Mouse (Mus musculus) midbrain, embryonic 12.5 days (tissue): ENCODE data around the gene Cdhr2. TPM values are rescaled to one million over a fixed set of nuclear protein-coding genes. Genes with fewer than 3 reads are reported as not detected.
A peak's percentile ranks its signal among the peaks of the same experiment; 100 is the strongest.

Experiments used
- ATAC-seq: fragments of 200-750 bp; cut with Nextera tagmentation; 2 replicates; pipeline ENCODE4 v1.8.0; 2017; ENCODE audit warnings: low read depth, moderate TSS enrichment, moderate library complexity; ENCODE audit not compliant: low FRiP score
- H3K27ac ChIP-seq: fragments of 300-500 bp; sonication (generic); replicated peaks from 2 replicates; pipeline ENCODE4 v1.5.1; 2016; ENCODE audit warnings: mild to moderate bottlenecking
- H3K27me3 ChIP-seq: fragments of 300-500 bp; sonication (generic); 2 replicates; pipeline ENCODE4 v1.6.1; 2016; ENCODE audit warnings: mild to moderate bottlenecking
- H3K36me3 ChIP-seq: fragments of 300-500 bp; sonication (generic); 2 replicates; pipeline ENCODE4 v1.6.1; 2016
- H3K4me1 ChIP-seq: fragments of 300-500 bp; sonication (generic); 2 replicates; pipeline ENCODE4 v1.6.1; 2016
- H3K4me2 ChIP-seq: fragments of 300-500 bp; sonication (generic); replicated peaks from 2 replicates; pipeline ENCODE4 v1.6.1; 2016; ENCODE audit warnings: mild to moderate bottlenecking, moderate library complexity
- H3K4me3 ChIP-seq: fragments of 300-500 bp; sonication (generic); 2 replicates; pipeline ENCODE4 v1.5.1; 2016; ENCODE audit warnings: mild to moderate bottlenecking
- H3K9ac ChIP-seq: fragments of 300-500 bp; sonication (generic); replicated peaks from 2 replicates; pipeline ENCODE4 v1.6.1; 2016; ENCODE audit warnings: mild to moderate bottlenecking, moderate library complexity
- H3K9me3 ChIP-seq: fragments of 300-500 bp; sonication (generic); 2 replicates; pipeline ENCODE4 v1.6.1; 2016; ENCODE audit warnings: mild to moderate bottlenecking
- WGBS: fragments of 180-500 bp; shearing (Covaris S2); methylation state at CpG from one replicate; pipeline ENCODE4 v1.1.7; 2016; 5-methylcytosine and 5-hydroxymethylcytosine counted together
- polyA plus RNA-seq: library from polyadenylated mRNA; unstranded; fragments of >200 nt; fragmentation: Nextera tagmentation; extraction: Ambion mirVana; gene quantifications from 2 replicates; pipeline ENCODE4 v1.2.1, GENCODE M21; 2016

Cdhr2 gene
- polyA plus RNA-seq, 1 experiment from 2014 or later: 0.04 TPM

- peaks cover 30% of the 10 kb centered on the region for H3K4me1 ChIP-seq
- 76% methylated on average over 3 of the region's 3 CpGs for WGBS
- no peak overlapping the region for H3K4me3 ChIP-seq
- no peaks in the 10 kb centered on the region for H3K27me3 ChIP-seq
- H3K9me3 ChIP-seq: no peaks in the 10 kb centered on the region
- H3K36me3 ChIP-seq: peaks cover 48% of the 10 kb centered on the region
- no peak overlapping the region for H3K27ac ChIP-seq
- H3K4me2 ChIP-seq: peak overlapping the region; percentile 90
- ATAC-seq: no peak
- peak overlapping the region; percentile 97; the same call in 1 of the 2 replicates for H3K9ac ChIP-seq
These were observed 16.9 kb upstream of the Cdhr2 start for GRCm38 (mm10) chr13:54684140-54684896.

DNA sequence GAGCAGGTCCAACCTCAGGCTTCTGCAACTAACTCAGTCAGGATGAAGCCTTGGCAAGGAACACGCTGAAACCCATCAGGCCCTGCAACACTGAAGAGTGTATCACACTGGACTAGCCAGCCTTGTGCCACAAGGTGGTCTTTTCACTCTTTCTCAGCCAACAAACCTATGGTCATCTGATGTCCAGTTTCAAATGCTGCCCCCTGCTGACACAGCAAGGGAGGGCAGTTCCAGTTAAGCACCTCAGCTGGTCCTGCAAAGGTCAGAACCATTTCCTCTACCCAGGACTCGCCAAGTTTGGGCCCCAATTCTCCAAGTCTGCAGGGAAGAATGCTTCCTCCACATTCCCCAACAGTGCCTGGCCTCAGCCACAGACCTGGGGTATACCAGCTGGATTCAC, 16.1 kb upstream of the Cdhr2 start:
- Histone ChIP-seq H3K4me2 (peak overlapping the region; percentile 90), H3K36me3 (peaks cover 42% of the 10 kb centered on the region), H3K9ac (peak overlapping the region; percentile 97), H3K4me3 (peak overlapping the region; percentile 84), H3K4me1 (peaks cover 30% of the 10 kb centered on the region), H3K27me3 (no peaks in the 10 kb centered on the region), H3K9me3 (no peaks in the 10 kb centered on the region), H3K27ac (no peak overlapping the region)
- ATAC-seq: no peak
- WGBS: 43% methylated on average over 2 of the region's 2 CpGs

- peak overlapping the region; percentile 97 for H3K27ac ChIP-seq
- no peak for ATAC-seq
- H3K36me3 ChIP-seq: peaks cover 30% of the 10 kb centered on the region
- no peaks in the 10 kb centered on the region for H3K9me3 ChIP-seq
- no peaks in the 10 kb centered on the region for H3K27me3 ChIP-seq
- WGBS: 7% methylated on average over 19 of the region's 19 CpGs
- H3K4me3 ChIP-seq: peak overlapping the region; percentile 84
- peak overlapping the region; percentile 90 for H3K4me2 ChIP-seq
- H3K9ac ChIP-seq: peak overlapping the region; percentile 97
- peaks cover 41% of the 10 kb centered on the region for H3K4me1 ChIP-seq
These were observed 14.9 kb upstream of the Cdhr2 start for GRCm38 (mm10) chr13:54686139-54687053.

GRCm38 (mm10) chr13:54687096-54687495, 14.2 kb upstream of the Cdhr2 start:
- peak overlapping the region; percentile 90 for H3K4me2 ChIP-seq
- ATAC-seq: peak; percentile 67
- peaks cover 48% of the 10 kb centered on the region for H3K4me1 ChIP-seq
- H3K9ac ChIP-seq: peak overlapping the region; percentile 97
- H3K9me3 ChIP-seq: no peaks in the 10 kb centered on the region
- WGBS: under 1% methylated on average over 35 of the region's 35 CpGs
- H3K4me3 ChIP-seq: peak overlapping the region; percentile 84
- peaks cover 23% of the 10 kb centered on the region for H3K36me3 ChIP-seq
- H3K27ac ChIP-seq: peak overlapping the region; percentile 97
- H3K27me3 ChIP-seq: no peaks in the 10 kb centered on the region

DNA sequence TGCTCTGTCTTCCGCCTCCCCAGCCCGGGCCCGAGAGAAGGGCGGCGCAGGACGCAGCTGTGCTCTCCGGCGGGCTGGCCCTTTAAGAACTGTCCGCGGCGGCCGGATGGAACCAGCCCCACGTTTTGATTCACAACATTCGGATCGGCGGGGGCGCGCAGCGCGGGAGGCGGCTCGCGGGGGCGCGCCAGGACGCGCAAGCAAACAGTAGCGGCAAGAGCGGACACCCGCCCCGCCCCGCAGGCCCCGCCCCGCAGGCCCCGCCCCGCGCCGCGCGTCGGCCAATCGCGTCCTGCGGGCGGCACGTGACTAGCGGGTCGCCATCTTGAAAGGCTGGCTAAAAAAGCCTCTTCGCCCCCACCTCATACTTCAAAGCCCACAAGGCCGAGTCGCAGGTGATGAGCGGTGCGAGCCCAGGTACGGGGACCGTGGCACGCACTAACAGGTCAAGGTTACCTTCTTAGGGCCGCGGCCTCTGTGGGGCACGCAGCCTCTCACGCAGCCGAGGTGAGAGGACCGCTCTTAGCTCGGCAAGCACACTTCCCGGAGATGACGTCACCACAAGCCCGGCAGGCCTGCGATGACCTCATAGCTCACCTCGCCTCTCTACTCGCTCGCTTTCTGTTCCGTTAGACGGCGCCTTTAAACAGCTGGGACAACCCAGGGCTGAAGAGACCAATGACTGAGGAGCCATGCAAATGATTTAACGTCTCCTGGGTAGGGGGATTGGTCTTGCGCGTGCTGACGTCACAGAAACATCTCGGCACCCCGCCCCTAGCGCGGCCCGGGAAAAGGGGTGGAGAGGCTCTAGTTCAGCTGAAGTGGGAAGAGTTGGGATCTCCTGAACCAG, 13.5 kb upstream of the Cdhr2 start:
- H3K4me1 ChIP-seq: peaks cover 55% of the 10 kb centered on the region
- WGBS: under 1% methylated on average over 74 of the region's 82 CpGs

GRCm38 (mm10) chr13:54690151-54690740, 11.0 kb upstream of the Cdhr2 start:
- no peak for ATAC-seq
- no peaks in the 10 kb centered on the region for H3K9me3 ChIP-seq
- H3K27me3 ChIP-seq: no peaks in the 10 kb centered on the region
- WGBS: 99% methylated on average over 8 of the region's 8 CpGs
- no peak overlapping the region for H3K27ac ChIP-seq
- H3K4me3 ChIP-seq: no peak overlapping the region
- H3K4me2 ChIP-seq: no peak overlapping the region
- H3K4me1 ChIP-seq: peaks cover 46% of the 10 kb centered on the region
- no peaks in the 10 kb centered on the region for H3K36me3 ChIP-seq
- no peak overlapping the region for H3K9ac ChIP-seq

More for the DNA sequence above, 13.5 kb upstream of the Cdhr2 start:
- Histone ChIP-seq H3K9me3 (no peaks in the 10 kb centered on the region), H3K36me3 (peaks cover 16% of the 10 kb centered on the region), H3K4me3 (peak overlapping the region; percentile 84), H3K4me2 (peak overlapping the region; percentile 90), H3K27ac (peak overlapping the region; percentile 97), H3K27me3 (no peaks in the 10 kb centered on the region), H3K9ac (peak overlapping the region; percentile 97)
- ATAC-seq: peak; percentile 87

DNA sequence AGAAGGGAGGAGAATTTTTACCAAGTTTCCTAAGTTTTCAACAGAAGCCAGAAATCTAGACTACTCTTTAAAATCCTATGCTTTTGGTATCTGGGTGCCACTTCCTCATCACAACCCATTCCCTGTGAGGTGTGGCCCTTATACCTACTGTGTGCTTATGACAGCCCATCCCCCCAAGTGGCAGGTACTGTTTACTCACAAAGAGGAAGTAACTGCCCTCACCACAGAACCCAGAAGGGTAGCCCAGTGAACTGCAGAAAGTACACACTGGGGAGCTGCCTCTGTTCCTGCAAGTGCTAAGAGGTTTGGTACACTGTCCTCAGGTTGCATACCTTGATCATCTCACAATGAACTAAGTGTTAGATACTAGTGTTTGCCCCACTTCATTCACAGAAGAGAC, 9.5 kb upstream of the Cdhr2 start:
- peak overlapping the region; percentile 95 for H3K4me3 ChIP-seq
- no peaks in the 10 kb centered on the region; the same call in 1 of the 2 replicates for H3K27me3 ChIP-seq
- peak overlapping the region; percentile 97 for H3K4me2 ChIP-seq
- peak overlapping the region; percentile 93; the same call in 1 of the 2 replicates for H3K9ac ChIP-seq
- peaks cover 36% of the 10 kb centered on the region for H3K4me1 ChIP-seq
- H3K9me3 ChIP-seq: no peaks in the 10 kb centered on the region
- H3K27ac ChIP-seq: no peak overlapping the region
- H3K36me3 ChIP-seq: no peaks in the 10 kb centered on the region
- no peak for ATAC-seq

- Histone ChIP-seq H3K27ac (peak overlapping the region; percentile 89), H3K4me1 (peaks cover 36% of the 10 kb centered on the region), H3K4me3 (peak overlapping the region; percentile 95), H3K4me2 (peak overlapping the region; percentile 97), H3K36me3 (no peaks in the 10 kb centered on the region), H3K9me3 (no peaks in the 10 kb centered on the region), H3K9ac (peak overlapping the region; percentile 93), H3K27me3 (no peaks in the 10 kb centered on the region; the same call in 1 of the 2 replicates)
- 17% methylated on average over 21 of the region's 21 CpGs for WGBS
- ATAC-seq: no peak; the same call in 1 of the 2 replicates
These were observed 8.3 kb upstream of the Cdhr2 start for GRCm38 (mm10) chr13:54692711-54693557.

- peaks cover 31% of the 10 kb centered on the region for H3K4me1 ChIP-seq
- ATAC-seq: peak; percentile 97
- H3K9ac ChIP-seq: peak within 1 kb of the TSS; percentile 93
- H3K27me3 ChIP-seq: no peaks in the 10 kb centered on the region; the same call in none of the 2 replicates
- H3K27ac ChIP-seq: peak within 1 kb of the TSS; percentile 89
- H3K4me2 ChIP-seq: peak within 1 kb of the TSS; percentile 97
- under 1% methylated on average over 70 of the region's 92 CpGs for WGBS
- H3K9me3 ChIP-seq: no peaks in the 10 kb centered on the region
- no peaks in the 10 kb centered on the region for H3K36me3 ChIP-seq
- peak within 1 kb of the TSS; percentile 95 for H3K4me3 ChIP-seq
These were observed 7.5 kb upstream of the Cdhr2 start, which contains the start of gene Rnf44 for GRCm38 (mm10) chr13:54693558-54694347. Gene Rnf44 (minus strand): TSS chr13:54693907.
